Mouse (Mus musculus) 3T3-L1 (cell line): Measurements from ENCODE around the gene Gimap8.

Source experiments
- DNase-seq: peaks from one replicate; pipeline ENCODE4 v3.0.0-alpha.2; 2015; ENCODE audit warnings: low read depth, low spot score

Gene Gimap8

GRCm38 (mm10) chr6:48637811-48638500 lies 9.1 kb upstream of the Gimap8 start:
- no peak for DNase-seq

GRCm38 (mm10) chr6:48638553-48638952 lies 8.5 kb upstream of the Gimap8 start:
- no peak for DNase-seq

GRCm38 (mm10) chr6:48641391-48641790 lies 5.6 kb upstream of the Gimap8 start:
- no peak for DNase-seq

GRCm38 (mm10) chr6:48642764-48643292 lies 4.2 kb upstream of the Gimap8 start:
- peak; percentile 91 for DNase-seq

- peak; percentile 85 for DNase-seq
Observed at GRCm38 (mm10) chr6:48645660-48646308, 1.2 kb upstream of the Gimap8 start.

GRCm38 (mm10) chr6:48646309-48646690 lies 734 bp upstream of the Gimap8 start:
- DNase-seq = no peak

GRCm38 (mm10) chr6:48647611-48648010 lies 577 bp downstream of the Gimap8 start:
- DNase-seq = no peak

GRCm38 (mm10) chr6:48648779-48649178 lies 1.7 kb downstream of the Gimap8 start:
- DNase-seq = no peak

GRCm38 (mm10) chr6:48650041-48650440 lies 3.0 kb downstream of the Gimap8 start:
- DNase-seq = no peak

- no peak for DNase-seq
Observed at GRCm38 (mm10) chr6:48658721-48659120, 11.7 kb downstream of the Gimap8 start.

GRCm38 (mm10) chr6:48664750-48665149 lies 17.7 kb downstream of the Gimap8 start:
- DNase-seq = no peak

GRCm38 (mm10) chr6:48665471-48665870 lies 18.4 kb downstream of the Gimap8 start:
- DNase-seq = no peak

GRCm38 (mm10) chr6:48666159-48666586 lies 19.1 kb downstream of the Gimap8 start:
- DNase-seq = no peak

- no peak for DNase-seq
Observed at GRCm38 (mm10) chr6:48668022-48668421, 21.0 kb downstream of the Gimap8 start.

GRCm38 (mm10) chr6:48669446-48669969 lies 22.5 kb downstream of the Gimap8 start:
- no peak for DNase-seq

GRCm38 (mm10) chr6:48674291-48675058 lies 27.4 kb downstream of the Gimap8 start:
- DNase-seq = no peak

GRCm38 (mm10) chr6:48675400-48675930 lies 28.4 kb downstream of the Gimap8 start:
- DNase-seq = no peak

- DNase-seq = peak; percentile 53
Observed at GRCm38 (mm10) chr6:48675931-48676859, 29.2 kb downstream of the Gimap8 start, which contains the start of gene Gimap9. Gimap9 (plus strand) TSS chr6:48676129.

- no peak for DNase-seq
Observed at GRCm38 (mm10) chr6:48676860-48677415, 29.9 kb downstream of the Gimap8 start.
